Mouse (Mus musculus) natural killer cell, adult 2 months (primary cell): ENCODE measurements around the gene Hs3st5.
"Not testable (repeated sequence)": the region's sequence is repeated elsewhere in the genome, so short reads cannot be mapped to it uniquely, and the experiment has no call there.

Experiments used
- DNase-seq, 2 experiments: peaks; one replicate each; pipeline ENCODE4 v3.0.0; 2022; ENCODE audit warnings: low spot score in 2 of 2

Gene Hs3st5

GRCm38 (mm10) chr10:36506727-36507555 is at the start of gene Hs3st5:
Gene Hs3st5, plus strand, starts transcription at chr10:36506814.
- no peak for DNase-seq

- no peak for DNase-seq
These were observed 38.0 kb upstream of the Hs3st5 start for GRCm38 (mm10) chr10:36468664-36469063.

- DNase-seq: no peak
These were observed 35.5 kb upstream of the Hs3st5 start for GRCm38 (mm10) chr10:36471135-36471534.

GRCm38 (mm10) chr10:36474834-36475233 is 31.8 kb upstream of the Hs3st5 start:
- no peak for DNase-seq

DNA sequence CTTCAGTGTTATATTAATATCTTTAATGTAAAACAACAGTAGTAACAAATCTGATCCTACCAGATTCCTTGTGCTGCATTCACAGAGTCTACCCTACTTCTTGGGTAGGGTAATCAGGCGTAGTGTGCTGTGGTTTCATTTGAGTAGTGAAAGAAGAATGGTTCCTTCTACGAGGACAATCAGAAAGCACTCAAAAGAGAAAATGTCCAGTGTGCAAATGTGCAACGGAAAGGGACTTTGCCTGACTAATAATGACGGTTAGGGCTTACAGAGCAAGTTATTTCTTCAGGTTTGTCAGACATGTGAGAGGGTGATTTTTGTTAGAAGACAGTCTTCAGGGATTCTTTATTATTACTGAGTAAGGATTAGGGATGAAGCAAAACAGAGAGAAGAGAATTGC is 29.1 kb upstream of the Hs3st5 start:
- no peak for DNase-seq

DNA sequence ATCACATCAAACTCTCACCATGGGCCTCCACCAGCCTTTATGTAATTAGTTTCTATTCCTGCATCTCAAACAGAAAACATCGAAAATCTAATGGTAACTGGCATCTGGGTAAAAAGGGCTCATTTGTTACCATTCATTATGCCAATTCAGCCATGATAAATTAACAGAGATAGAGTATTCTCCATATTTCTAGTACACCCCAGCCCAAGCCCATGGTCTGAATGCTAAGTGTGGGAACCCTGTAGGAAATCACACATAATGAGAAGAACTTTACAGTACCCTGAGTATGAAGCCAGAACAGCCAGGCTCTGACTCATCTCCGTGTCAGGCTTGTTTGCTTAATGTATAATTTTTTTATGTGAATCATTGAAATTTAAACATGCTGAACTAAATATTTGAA is 23.3 kb upstream of the Hs3st5 start:
- no peak for DNase-seq

GRCm38 (mm10) chr10:36484011-36484410 is 22.6 kb upstream of the Hs3st5 start:
- no peak for DNase-seq

DNA sequence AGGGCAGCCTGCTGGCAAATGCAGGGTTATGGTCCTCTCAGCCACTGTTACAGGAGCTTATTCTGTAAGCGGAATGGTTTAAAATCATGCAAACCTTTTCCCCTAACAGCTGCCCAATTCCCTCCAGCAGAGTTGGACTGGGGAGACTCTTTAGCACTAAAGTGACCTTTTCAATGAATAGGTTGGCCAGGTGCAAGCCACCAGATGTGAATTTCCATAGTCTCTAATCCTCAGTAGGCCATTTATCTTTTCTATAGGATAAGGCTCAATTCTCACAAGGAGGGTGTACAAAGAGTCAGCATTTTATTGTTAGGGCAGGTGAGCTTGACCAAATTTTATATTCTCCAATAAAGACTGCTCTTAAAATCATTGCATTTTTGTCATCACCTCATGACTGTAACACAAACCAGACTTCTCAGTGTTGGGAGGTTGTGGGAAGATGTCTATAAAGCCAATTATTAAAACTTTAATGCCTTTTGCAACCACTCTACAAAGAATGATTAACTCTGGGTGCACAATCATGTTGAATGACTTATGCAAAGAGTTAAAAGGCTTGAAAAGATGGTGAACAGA is 21.8 kb upstream of the Hs3st5 start:
- DNase-seq: no peak

- no peak for DNase-seq
These were observed 13.0 kb upstream of the Hs3st5 start for GRCm38 (mm10) chr10:36493566-36493965.

DNA sequence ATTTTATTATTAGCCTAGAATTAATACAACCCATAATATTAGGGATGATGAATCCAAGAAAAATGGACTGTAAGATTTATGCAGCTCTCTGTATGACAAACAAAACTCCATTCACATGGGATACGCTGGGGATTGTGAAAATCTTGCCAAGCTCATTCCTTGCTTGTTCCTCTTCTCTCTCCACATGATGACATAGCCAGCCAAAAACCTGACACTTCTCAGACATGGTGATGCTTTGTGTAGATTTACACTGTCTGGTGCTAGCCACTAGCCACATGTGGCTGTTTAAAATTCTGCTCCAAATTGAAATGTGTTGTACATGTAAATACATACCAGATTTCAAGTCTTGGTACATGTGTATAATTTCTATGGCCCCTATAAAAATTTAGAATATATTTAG is 6.9 kb upstream of the Hs3st5 start:
- DNase-seq: no peak

- DNase-seq: no peak
These were observed 434 bp upstream of the Hs3st5 start for GRCm38 (mm10) chr10:36506033-36506726.

GRCm38 (mm10) chr10:36507556-36507870 is 899 bp downstream of the Hs3st5 start:
- no peak for DNase-seq

DNA sequence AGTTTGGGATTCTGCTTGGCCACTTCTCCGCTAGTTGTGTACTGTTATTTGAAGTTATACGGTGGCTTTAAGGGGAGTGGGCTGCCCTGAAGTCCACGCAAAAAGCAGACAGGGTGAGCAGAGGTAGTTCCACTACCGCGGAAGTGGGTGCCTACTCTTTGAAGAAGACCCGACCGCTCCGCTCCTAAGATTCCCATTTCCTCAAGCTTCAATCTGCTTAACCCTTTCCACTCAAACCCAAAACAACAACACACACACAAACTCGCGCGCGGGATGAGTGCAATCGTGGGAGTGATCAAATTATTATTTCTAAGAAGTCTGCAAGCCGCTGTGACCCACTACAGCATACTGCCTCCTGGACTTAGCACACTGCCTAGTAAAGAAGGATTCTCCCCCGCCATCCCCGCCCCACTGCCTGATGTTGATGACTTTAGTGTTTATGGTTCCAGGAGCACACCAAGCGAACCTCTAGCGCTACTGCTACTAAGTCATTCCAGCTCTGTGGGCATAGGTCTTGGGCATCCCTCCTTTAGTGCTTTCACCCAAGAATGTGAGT is 1.5 kb downstream of the Hs3st5 start:
- no peak for DNase-seq

GRCm38 (mm10) chr10:36509477-36509876 is 2.9 kb downstream of the Hs3st5 start:
- no peak for DNase-seq

- DNase-seq: no peak
These were observed 17.3 kb downstream of the Hs3st5 start for GRCm38 (mm10) chr10:36523881-36524280.

DNA sequence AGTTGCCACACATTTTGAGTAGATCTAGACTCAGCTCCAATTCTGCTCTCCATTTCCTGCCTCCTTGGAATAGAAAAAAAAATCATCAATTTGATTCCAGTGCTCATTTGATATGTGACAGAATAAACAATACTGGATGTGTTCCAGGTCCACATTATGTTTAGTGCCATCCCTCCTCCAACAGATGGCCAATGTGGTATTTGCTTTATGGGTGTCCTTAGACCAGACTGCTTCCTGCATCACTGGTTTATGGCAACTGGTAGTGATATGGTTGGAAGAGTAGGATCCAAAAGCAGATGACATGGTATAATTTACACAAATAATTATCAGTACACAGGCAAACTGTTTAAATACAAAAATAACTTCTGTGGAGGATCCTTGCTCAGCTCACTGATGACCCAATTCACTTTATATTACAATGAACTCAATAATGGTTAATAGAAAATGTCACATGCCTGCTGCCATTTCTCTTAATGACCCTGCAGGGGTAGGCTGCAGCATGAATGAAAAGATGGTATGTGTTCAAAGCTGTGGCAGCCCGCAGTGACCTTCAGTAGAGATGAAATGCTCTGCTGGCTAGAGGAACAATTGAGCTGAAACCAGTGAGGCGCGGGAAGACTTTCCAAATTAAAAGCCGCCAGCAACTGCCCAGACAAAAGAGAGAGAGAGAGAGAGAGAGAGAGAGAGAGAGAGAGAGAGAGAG is 27.2 kb downstream of the Hs3st5 start:
- no peak for DNase-seq

GRCm38 (mm10) chr10:36546622-36547021 is 40.0 kb downstream of the Hs3st5 start:
- DNase-seq: no peak

- DNase-seq: not testable (repeated sequence)
These were observed 41.1 kb downstream of the Hs3st5 start for GRCm38 (mm10) chr10:36547713-36548112.

DNA sequence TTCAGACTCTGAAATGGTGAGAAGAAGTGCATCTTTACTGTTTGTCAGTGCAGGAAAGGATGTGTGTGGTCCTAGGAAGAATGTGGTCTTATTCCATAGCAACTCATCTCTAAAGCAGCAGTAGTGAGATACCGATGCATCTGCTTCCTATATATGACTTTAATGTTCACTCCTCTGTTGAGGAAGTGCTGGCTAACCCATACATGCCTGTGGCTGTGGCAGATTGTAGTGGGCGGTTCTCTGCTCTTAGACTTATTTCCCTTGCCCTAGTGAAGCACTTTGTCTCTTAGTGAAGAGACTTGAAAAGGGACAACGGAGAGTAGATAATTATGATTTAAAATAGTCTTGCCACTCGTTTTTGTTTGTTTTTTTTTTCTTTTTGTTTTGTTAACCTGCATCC is 47.4 kb downstream of the Hs3st5 start:
- no peak for DNase-seq

DNA sequence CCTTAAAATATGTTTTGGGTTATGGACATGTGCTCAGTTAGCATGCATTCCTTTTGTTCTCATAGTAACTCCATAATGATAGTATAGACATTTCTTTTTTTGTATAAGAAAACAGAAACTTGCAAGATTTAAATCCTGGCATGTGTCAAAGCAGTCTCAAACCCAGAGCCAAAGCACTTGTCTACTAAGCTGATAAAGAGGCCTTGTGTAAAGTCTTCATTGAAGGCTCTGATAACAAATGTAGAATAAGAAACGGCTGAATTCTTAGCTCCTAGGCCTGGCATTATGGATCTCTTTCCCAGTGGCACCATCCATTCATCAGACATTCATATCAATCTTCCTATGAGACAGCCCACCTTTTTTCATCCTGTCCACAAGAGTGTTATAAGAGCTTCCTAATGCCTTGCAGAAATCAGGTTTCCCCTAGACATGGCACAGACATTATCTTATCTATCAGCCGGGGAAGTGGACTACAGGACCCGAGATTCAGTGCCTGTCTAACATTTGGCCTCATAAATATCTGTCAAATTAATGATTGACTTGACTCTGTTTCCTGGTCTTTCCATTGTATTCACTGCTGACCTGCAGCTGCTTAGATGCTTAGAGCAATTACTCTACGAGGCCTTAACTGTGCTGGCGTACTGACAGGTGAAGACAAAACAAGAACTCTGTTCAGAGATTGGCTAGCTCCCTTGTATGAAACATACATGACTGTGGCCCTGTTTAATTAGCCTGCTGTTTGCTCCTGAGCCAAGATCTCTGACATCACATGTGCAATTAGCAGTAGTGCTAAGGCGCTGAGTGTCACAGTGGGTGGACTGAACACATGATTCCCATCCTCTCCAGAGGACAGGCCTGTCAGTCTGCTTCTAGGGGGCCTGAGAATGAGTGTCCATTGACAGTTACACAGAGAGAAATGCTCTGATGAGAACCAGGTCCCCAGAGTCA is 48.6 kb downstream of the Hs3st5 start:
- no peak for DNase-seq

- DNase-seq: no peak
These were observed 49.5 kb downstream of the Hs3st5 start for GRCm38 (mm10) chr10:36556128-36556527.
